Mouse (Mus musculus): ENCODE measurements at regions not wholly inside any gene's neighbourhood (a gene's known extent, or its start where the extent isn't known, plus 50 kb on each side); places are given as distances from the start of the nearest gene placed in this dataset.

DNA sequence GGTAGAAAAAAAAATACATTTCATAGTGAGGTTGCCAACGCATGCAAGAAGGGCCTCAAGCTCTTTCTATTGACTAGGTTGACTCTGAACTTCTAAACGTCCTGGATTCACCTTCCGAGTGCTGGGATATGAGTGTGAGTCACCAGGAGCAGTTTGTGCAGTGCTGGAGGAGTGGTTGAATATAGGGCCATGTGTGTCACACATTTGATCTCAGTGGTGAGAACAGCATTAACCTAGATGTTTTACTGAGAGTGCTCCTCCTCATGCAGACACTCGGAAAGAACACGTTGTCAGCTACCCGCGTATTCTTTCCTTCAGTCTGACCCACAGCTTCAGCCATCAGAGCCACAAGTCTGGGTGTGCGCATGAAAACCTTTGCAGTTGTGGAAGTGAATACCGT lies 243.4 kb downstream of the Gm765 start:
- TF ChIP-seq POLR2A (IDR thresholded peaks at IDR 0.05; ENCODE audit: low read depth, low read length) = no peak
- TF ChIP-seq CTCF (IDR thresholded peaks at IDR 0.05; ENCODE audit: extremely low read depth, insufficient read length, insufficient replicate concordance, low read depth, low read length) = no peak
- Histone ChIP-seq H3K4me1 (ENCODE audit: control insufficient read depth, insufficient read depth, insufficient read length, low read length) (no peaks in the 10 kb centered on the region), H3K27ac (ENCODE audit: insufficient read depth, low read depth, low read length) (no peak overlapping the region), H3K4me3 (ENCODE audit: low read depth, low read length) (no peak overlapping the region), H3K27me3 (ENCODE audit: control insufficient read depth, insufficient read depth, low read length) (no peaks in the 10 kb centered on the region), H3K36me3 (ENCODE audit: control insufficient read depth, insufficient read depth, low read length) (no peaks in the 10 kb centered on the region)
- WGBS = 88% methylated on average over 9 of the region's 9 CpGs

- TF ChIP-seq CTCF (IDR thresholded peaks at IDR 0.05; ENCODE audit: extremely low read depth, insufficient read length, insufficient replicate concordance, low read depth, low read length) = no peak
- TF ChIP-seq POLR2A (IDR thresholded peaks at IDR 0.05; ENCODE audit: low read depth, low read length) = no peak
- 67% methylated on average over 4 of the region's 4 CpGs for whole genome bisulfite sequencing
- no peak overlapping the region for H3K4me3 ChIP-seq (ENCODE audit: low read depth, low read length)
- no peaks in the 10 kb centered on the region for H3K27me3 ChIP-seq (ENCODE audit: control insufficient read depth, insufficient read depth, low read length)
- H3K36me3 ChIP-seq (ENCODE audit: control insufficient read depth, insufficient read depth, low read length) = no peaks in the 10 kb centered on the region
- no peak overlapping the region for H3K27ac ChIP-seq (ENCODE audit: insufficient read depth, low read depth, low read length)
- H3K4me1 ChIP-seq (ENCODE audit: control insufficient read depth, insufficient read depth, insufficient read length, low read length) = no peaks in the 10 kb centered on the region
These were observed 247.3 kb downstream of the Gm765 start for GRCm38 (mm10) chr6:98095243-98095642.

DNA sequence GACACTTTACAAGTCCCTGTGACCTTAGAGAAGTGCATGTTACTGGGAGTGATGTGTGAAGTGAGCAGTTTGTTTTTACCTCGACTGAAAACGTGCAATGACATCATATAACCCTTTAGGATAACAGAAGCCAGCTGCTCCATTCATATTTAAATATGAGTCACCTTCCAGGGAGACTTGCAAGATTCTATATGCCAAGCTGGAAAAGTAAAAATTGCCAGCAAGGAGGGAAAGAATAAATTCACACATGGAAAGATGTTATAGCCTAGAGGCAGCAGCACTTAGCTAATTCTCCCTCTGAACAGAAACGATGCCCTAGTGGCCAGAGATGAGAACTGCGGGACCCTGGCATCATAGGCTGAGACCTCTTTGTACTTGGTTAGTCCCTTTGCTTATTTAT lies 253.4 kb downstream of the Gm765 start:
- no peak for TF ChIP-seq POLR2A (IDR thresholded peaks at IDR 0.05; ENCODE audit: low read depth, low read length)
- TF ChIP-seq CTCF (IDR thresholded peaks at IDR 0.05; ENCODE audit: extremely low read depth, insufficient read length, insufficient replicate concordance, low read depth, low read length) = no peak
- Histone ChIP-seq H3K27me3 (ENCODE audit: control insufficient read depth, insufficient read depth, low read length) (no peaks in the 10 kb centered on the region), H3K36me3 (ENCODE audit: control insufficient read depth, insufficient read depth, low read length) (no peaks in the 10 kb centered on the region), H3K4me3 (ENCODE audit: low read depth, low read length) (no peak overlapping the region), H3K27ac (ENCODE audit: insufficient read depth, low read depth, low read length) (no peak overlapping the region), H3K4me1 (ENCODE audit: control insufficient read depth, insufficient read depth, insufficient read length, low read length) (no peaks in the 10 kb centered on the region)
- 48% methylated on average over 4 of the region's 4 CpGs for WGBS

DNA sequence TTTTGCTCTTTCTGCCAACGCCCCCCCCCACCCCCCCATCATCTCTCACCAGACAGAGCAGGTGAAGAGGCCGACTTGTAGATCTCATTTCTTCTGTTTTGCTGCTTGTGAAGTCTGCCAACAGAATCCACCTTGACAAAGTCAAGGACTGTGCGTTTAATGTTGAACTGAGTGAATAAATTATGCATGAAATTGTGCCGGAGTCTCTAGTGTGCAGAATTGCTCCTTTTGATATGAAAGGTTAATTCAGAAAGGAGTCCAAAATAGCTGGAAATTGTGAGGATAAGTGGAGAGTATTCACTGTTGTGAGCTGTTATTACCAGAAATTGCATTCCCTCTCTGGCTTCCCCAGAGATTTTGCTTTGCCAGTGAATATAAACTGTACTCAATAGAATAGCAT lies 262.5 kb downstream of the Gm765 start:
- Histone ChIP-seq H3K27ac (ENCODE audit: insufficient read depth, low read depth, low read length) (no peak overlapping the region), H3K27me3 (ENCODE audit: control insufficient read depth, insufficient read depth, low read length) (no peaks in the 10 kb centered on the region)
- WGBS = 72% methylated on average over 4 of the region's 4 CpGs

More for the DNA sequence above, 262.5 kb downstream of the Gm765 start:
- Histone ChIP-seq H3K36me3 (ENCODE audit: control insufficient read depth, insufficient read depth, low read length) (no peaks in the 10 kb centered on the region), H3K4me3 (ENCODE audit: low read depth, low read length) (no peak overlapping the region), H3K4me1 (ENCODE audit: control insufficient read depth, insufficient read depth, insufficient read length, low read length) (no peaks in the 10 kb centered on the region)
- TF ChIP-seq CTCF (IDR thresholded peaks at IDR 0.05; ENCODE audit: extremely low read depth, insufficient read length, insufficient replicate concordance, low read depth, low read length) = no peak
- TF ChIP-seq POLR2A (IDR thresholded peaks at IDR 0.05; ENCODE audit: low read depth, low read length) = no peak
